Mouse (Mus musculus) heart, postnatal 14 days (tissue): ENCODE measurements around the gene Sergef. TPM values are rescaled to one million over a fixed set of nuclear protein-coding genes. Genes with fewer than 3 reads are reported as not detected.

Source experiments
- DNase-seq, 2 experiments: peaks; one replicate each; pipeline ENCODE4 v3.0.0; 2021 to 2022
- intact Hi-C: fragments of 180-260 bp; cut with DNase I; formaldehyde crosslinking; loops from one replicate; pipeline ENCODE4 v1.15.1; 2025
- total RNA-seq, 2 experiments: library from RNA; stranded (reverse); gene quantifications; 2 replicates each; pipeline ENCODE4 v1.2.3; 2021

Sergef gene
- total RNA-seq, 2 experiments from 2014 or later, result 3.7 to 4.1 TPM

DNA sequence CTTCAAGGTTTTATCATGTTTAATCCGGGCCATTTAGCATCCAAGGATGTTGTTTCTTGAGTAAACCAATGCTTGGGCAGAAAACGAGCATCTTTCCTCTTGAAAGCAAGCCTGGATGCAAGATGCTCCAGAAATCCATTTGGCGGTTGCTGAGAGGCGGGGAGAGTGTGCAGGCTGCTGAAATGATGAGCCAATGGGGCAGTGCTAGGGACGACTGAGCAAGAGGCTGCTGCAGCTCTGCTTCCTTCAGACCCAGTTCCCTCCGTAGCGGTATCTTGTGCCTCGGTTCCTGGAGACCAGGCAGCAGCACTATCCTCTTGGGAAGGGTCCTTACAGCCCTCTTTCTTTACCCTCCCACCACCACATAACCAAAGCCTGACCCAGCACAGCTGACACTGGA is 177.3 kb downstream of the Sergef start:
- intact Hi-C loops, result no loop called here
- DNase-seq, result no peak

DNA sequence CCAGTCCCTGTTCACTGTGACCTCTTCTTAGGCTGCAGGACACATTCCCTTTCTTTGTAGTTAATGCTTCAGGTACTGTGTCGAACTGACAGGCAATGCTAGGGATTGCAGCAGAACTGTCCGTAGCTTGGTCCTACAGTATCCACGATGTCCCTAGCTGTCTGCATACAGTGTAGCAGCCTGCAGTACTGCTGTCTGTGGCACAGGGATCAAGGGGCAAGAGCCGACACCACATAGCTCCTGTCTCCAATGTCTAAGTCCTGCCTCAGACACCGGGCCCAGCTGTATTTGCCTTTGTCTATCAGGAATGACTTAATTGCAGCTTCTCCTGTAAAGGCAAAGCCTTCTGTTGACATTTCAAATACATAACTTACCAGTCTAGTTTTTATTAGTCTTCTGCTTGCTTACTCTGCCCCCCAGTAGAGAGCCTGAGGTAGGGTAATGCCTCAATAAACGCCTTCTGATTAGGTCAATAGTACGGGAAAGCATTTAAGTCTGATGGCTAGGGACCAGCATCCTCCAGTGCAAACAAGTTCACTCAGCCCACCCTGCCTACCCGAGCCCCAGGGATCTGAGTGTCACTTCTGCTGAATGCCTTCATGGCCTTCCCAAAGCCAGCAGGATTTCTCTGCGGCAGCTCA is 179.9 kb downstream of the Sergef start:
- no peak for DNase-seq
- intact Hi-C loops, result no loop called here

DNA sequence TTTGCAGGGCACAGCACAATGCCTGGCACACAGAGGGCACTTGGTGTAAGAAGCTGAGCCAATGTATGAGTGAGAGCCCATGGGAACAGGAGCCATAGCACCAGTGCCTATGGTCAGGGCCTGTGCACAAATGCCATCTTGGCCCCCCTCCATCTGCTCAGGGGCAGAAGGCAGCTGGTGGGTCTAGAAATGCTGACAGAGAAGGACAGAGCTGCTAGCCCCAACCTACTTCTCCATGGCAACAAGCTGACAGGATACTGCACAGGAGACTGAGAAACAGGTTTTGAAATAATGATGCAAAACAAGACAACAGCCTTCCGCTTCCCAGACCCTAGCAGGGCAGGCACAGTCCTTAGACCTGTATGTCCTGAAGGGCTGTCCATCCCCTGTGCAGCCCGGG is 180.4 kb downstream of the Sergef start:
- intact Hi-C loops, result no loop called here
- no peak for DNase-seq

DNA sequence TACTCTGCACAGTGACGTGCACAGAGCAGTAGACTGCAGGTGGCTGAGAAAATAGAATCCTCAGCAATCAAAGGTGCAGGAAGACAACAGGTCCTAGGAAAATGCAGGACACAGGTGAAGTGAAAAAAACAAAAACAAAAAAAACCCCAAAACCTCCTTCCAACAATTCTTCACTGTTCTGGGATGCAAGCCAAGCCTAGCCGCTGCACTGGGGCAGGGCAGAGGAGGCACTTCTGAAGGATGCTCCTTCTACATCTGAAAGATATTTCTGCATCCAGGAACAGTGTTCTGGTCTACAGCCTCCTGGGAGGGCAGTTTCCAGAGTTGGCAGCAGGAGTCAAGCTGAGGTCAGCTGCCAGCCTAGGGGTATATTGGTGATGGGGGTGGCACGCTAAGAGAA is 181.7 kb downstream of the Sergef start:
- no peak for DNase-seq
- intact Hi-C loops, result no loop called here

DNA sequence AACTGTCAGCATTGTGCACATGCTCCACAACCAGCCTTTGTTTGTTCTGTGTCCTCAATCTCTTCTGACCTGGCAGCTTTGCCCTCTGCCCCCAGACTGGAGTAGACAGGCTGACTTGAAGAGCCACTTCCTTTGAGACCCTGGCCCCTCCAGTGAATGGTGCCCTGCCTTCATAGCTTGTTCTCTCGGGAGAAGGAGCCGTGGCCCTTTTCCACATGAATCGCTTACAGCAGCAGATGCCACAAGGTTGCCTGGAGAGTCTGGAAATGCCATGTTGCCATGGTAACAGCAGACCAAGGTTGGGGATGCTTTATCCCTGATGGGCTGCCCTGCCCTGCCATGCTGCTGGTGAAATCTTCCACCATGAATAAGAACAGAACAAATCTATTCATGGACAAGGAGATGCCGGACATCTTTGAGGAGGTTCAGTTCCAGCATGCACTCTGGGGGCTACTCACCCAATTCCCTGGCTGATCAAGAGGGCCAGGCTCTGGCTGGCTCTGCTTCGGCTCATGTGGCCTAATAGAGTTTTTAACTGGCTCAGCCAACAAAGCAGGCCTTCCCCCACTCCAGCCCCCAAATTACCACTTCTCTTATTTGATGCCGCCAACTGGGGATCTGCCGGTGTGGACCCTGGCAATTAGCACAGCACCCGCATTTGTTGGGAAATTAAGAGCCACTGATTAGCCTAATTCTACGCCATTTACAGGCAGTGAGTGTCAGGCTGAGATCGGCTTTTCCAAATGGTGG is 185.5 kb downstream of the Sergef start:
- DNase-seq, result no peak
- intact Hi-C loops, result no loop called here

DNA sequence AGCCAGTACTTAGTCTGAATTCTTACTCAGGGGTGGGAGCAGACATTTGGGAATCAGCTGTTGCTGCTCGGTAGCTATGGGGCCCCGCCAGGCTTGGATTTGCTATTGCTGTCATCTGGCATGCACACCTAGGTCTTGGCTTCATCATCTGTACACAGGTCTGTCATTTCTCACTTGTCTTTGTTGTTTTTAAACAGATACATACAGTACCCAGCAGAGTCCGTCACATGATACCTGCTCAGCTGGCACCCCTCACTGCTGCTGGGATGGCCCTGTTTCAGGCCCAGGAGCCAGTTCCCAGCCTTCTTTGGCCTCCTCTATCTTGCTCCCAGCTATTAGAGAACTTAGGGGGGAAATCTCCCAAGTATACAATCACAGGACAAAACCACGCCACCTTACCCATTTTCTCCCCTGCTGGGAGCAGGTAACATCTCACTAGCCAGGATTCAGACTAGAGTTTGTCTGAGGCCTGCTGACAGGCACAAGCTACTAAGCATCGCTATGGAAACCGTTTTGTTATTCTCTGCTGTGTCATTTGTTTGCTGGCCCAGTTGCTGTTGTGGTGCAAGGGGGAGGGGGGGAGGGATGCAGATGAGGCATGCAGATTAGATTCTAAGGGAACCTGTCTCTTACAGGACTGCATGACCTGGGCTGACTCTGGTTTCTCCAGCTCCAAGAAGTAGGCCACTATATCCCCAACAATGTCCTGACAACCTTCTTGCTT is 190.5 kb downstream of the Sergef start:
- DNase-seq, result peak in 1 of 2 experiments; percentile 11
- intact Hi-C loops, result no loop called here

DNA sequence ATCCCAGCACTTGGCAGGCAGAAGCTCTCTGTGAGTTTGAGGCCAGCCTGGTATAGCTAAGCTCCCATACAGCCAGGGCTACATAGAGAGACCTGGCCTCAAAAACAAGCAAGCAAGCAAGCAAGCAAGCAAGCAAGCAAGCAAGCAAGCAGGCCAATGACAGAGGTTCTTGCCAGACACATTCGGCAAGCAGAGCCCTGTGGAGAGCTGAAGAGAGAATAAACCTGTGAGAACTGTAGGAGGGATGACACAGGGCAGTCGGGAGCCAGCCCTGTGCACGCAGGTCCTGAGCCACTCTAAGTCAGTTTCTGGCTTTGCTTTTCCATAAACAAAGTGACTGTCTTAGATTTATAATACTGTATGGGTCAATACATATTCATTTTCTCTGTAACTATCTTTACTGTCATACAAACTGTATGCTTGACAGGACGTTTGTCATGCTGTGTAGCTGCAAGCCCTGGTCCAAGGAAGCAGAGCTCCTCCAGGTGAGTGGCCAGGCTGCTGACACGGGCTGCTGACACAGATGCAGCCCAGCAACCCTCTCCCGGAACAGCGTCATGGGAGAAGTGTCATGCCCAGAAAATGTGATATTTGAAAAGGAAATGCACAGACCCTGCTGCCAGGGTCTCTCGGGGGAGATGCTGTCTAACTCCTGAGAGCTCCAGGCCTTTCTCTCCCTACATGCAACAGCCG is 192.0 kb downstream of the Sergef start:
- intact Hi-C loops, result no loop called here
- DNase-seq, result no peak

DNA sequence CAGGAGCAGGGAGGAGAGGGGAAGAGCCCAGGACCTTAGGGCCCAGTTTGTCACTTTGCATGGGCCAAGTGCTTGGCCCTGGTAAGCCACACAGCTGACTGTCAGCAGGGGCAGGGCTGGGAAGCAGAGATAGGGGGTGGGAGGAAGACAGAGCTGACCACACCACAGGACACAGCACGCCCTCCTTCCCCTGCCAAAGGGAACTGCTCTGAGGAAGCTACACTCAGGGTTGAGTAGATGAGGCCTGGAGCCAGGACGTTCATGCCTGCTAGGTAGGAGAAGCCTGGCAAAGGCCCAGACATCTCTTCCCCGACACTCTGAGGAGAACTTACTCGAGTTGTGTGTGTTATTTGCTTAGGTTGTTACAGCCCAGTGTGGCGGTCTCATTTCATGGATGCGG is 193.7 kb downstream of the Sergef start:
- intact Hi-C loops, result no loop called here
- peak in 1 of 2 experiments; percentile 12 for DNase-seq

DNA sequence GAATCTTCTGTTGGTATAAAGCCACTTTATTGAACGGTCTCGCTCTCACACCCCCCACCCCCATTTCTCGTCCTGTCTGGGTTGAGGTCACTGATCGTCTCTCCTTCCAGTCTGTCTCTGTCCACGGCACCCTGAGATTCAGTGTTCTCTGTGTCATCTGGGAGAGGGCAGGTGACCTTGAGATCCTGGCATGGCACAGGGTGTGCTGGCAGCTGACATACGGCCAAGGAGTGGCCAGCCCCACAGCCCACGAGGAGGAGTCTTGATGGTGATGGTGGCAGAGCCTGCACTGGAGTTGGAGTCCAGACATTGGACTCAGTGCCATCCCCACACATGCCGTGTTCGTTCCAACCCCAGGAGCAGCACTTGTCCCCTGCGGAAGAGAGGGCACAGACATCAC is 196.4 kb downstream of the Sergef start:
- intact Hi-C loops, result no loop called here
- no peak for DNase-seq

DNA sequence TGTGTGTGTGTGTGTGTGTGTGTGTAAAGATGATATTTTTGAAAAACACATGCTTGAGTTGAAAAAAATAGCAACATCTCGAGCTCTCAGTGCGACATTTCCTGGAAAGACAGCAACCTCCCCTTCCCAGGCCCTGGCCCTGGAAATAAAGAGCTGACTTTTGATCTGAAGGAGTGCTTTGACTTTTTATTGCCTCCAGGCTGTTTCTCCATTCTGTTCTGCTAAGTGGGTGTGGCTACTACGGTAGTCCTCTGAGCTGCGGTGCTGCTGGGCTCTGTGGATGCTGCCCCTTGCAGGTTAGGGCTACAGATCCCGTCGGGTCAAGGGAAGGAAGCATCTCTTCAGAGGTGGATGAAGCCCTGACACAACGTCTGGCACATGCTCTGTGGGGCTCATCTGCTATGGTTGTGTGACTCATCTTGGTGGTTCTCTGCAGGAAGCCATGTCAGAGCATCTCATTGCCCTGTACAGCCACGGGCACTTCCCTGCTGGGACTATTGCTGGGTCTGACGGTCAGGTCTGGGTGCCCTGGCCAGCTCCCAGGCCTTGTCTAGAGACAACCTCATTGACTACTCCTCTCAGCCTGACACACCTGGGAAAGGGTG is 201.0 kb downstream of the Sergef start:
- no peak for DNase-seq
- intact Hi-C loops, result no loop called here

DNA sequence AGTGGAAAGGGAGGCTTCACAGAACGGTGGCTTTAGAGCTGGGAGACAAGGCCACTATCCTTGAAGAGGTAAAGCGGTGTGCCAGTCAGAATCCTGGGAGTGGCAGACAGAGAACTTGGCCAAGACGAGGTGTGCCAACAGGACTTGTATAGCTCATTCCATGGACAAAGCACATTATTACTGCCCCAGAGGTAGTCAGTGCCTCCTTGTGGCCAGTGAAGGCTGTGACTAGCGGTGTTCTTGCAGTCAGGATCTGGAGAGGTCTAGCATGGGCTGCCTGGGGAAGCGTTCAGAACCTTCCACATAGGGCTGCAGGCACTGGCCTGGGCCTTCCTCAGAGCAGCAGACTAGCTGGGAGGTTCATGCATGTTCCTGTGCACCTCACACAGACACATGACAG is 203.8 kb downstream of the Sergef start:
- intact Hi-C loops, result no loop called here
- no peak for DNase-seq

DNA sequence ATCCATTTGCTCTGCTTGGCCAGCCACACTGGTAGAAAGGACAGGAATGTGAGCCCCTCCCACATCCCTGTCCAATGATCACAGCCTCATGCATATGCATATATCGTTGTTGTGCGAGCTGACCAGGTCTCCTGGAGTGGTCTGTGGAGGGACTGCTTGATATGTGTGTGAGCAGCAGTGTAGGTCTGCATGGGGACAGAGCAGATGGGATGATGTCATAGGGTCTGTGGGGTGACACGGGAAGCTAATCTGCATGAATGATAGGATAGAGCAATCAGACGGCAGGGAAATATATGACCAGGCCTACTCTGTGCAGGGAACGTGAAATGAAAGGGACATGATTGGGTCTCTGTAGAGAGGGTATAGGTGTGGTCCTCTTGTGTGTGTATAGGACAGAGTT is 205.7 kb downstream of the Sergef start:
- DNase-seq, result no peak
- intact Hi-C loops, result no loop called here

DNA sequence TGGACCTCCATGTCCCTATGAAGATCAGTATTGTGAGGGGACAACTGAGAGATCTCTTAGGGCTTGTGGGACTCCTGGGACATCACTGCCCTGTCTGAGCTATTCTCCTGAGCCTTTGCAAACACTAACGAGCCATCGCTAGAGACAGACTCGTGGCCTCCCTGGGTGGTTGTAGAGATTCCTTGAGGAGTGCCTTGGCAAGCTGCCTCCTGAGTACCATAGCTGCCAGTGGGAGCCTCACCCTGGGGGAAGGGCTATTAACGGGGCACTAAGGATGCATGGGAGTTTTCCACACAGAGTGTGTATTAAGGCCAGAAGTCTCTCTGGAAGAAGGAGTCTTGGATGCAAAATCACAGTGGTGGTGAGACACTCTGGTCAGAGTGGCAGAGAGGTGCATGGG is 214.6 kb downstream of the Sergef start:
- intact Hi-C loops, result no loop called here

DNA sequence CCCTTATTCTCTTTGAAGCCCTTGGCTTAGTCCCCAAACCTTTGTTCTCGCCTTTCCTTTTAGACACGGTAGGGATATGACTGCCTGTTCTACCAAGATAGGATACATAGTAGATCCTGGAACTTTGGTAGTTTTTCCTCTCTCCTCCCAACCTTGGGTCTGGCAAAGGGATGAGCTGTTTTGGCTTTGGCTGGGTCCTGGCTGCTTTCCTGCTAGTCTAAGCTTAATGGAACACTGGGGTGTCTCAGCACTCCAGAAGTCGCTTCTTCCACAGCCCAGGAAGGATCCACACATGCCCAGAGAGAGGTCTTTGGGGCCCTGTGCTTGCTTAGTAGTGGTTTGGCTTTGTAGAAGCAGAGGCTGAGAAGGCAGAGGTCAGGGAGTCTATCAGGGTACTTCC is 215.7 kb downstream of the Sergef start:
- DNase-seq, result no peak
- intact Hi-C loops, result no loop called here

More for the DNA sequence above, 214.6 kb downstream of the Sergef start:
- no peak for DNase-seq

DNA sequence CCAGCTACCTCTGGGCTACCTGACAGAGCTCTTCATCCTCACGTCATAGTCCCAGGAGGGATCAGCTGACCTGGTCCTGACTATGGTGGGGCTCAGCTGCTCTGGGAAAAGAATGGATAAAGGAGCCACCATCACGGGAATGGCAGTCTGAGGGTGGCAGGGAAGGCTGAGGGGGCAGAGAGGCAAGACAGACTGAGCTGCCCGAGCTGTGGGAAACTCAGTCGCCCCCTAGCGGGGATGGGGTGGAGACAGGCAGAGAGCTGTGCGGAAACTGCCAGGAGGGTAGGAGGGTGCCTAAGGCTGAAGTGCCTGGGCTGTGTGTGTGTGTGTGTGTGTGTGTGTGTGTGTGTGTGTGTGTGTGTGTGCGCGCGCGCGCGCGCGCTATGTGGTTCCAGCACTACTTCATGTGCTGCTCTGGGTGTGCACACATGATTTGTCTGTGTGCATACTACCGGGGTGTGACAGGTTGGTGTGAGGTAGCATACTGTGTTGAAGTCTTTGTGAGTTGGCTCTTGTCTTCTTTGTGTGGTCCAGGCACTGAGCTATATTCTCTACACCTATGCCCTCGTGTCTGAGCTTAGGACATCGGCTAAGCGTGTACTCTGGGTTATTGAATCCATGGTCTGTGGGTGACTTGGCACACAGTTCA is 216.7 kb downstream of the Sergef start:
- DNase-seq, result peak; percentile 37 to 49

DNA sequence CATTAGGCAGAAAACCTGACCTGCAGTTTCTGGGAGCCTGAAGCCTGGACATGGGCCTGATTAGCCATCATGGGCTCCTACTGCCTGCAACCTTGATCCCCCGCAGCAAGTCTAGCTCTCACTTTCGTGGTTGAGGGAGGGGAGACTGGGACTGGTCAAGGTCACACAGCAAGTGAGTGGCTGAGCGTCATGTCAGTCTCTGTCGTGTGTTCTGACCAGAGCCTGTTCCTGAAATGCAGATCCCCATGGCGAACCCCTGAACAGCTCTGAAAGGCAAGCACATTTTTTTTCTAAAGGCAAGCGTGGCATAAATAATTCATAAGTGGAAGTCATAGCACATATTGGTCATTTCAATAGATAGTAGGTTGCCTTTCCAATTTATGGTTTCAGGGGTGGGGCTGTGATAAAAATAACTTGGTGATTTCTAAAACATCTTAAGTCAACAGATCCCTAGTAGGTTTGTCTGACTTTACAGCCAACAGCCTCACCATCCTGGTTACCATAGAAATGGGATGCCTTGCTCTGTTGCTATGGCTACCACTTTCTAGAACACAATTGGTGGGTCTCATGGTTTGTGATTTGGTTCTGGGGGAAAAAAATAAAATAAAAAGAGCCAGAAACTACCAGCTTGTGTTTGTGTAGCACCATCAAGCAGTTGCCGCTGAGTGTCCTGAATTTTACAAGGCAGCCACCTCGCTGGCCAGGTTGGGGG is 217.4 kb downstream of the Sergef start:
- intact Hi-C loops, result no loop called here
- no peak for DNase-seq

More for the DNA sequence above, 216.7 kb downstream of the Sergef start:
- intact Hi-C loops, result no loop called here

DNA sequence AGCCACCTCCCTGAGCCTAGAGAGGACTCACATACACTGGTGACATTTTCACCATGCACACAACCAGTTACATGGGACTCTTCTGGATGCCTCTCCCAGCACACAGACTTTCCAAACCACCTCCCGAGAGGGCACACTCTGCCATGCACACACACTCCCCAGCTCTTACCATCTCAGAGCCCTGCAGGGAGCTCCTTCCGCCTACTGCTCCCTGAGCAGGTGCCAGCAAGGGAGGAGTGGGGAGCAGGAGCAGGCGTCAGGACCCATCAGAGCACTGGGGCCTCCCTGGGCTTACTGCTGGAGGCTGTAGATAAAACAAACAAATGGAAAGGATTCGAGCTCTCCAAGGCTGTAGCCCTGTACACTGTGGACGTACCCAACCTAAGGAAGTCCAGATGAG is 218.1 kb downstream of the Sergef start:
- no peak for DNase-seq
- intact Hi-C loops, result no loop called here

DNA sequence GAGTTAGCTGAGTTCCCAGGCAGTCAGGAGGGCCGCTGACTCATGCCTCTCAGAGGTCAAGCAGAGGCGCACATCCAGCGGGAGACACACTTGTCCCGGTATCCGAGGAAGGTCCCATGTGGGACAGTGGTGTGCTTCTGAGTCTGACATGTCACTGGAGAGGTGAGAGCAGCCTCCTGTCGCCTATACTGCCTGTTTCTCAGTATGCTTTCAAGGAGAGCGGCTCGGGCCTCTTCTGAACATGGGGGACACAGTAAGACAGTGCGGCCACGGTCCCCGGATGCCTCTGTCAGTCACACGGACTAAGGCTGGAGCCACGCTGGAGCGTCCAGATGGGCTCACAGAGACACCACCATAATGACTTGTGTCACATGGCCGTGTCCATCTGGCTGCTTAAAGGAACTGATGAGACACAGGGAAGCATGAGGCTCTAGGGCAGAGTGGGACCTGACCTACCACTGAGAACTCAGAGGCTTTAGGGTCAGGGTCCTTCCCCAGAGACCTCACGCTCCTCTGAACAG is 221.4 kb downstream of the Sergef start:
- intact Hi-C loops, result no loop called here
- no peak for DNase-seq

DNA sequence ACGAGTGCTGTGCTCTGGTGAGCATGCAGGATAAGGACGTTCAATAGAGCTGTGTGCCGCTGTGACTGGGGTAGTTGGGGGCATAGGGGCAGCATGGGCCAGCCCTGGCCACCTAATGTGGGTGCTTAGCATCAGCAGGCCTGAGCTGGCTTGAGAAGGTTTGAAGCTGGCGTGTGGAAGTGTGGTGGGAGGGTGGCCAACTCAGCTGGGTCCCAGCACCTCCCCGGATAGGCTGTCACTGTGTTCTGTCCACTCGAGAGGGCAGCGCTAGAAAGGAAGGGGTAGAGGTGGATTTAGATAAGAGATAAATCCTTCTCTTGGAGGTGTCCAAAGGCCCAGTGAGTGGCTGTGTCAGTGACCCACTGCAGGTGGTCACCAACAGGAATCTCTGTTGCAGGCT is 222.1 kb downstream of the Sergef start:
- intact Hi-C loops, result no loop called here
- DNase-seq, result no peak
